Mouse (Mus musculus) adrenal gland (tissue): ENCODE data around the gene Tmcc1.
"Not testable (repeated sequence)": the region's sequence is repeated elsewhere in the genome, so short reads cannot be mapped to it uniquely, and the experiment has no call there.

Source experiments
- intact Hi-C: fragments of 180-260 bp; cut with DNase I; formaldehyde crosslinking; loops from one replicate; pipeline ENCODE4 v1.15.1; 2025
- long read RNA-seq, 2 experiments: library from polyadenylated mRNA; unstranded; transcript quantifications; one replicate each; pipeline ENCODE4 v2.0.0; 2020; ENCODE audit warnings: borderline replicate concordance in 1 of 2; ENCODE audit not compliant: insufficient replicate concordance in 1 of 2

The Tmcc1 gene
- long read RNA-seq, experiment 1, partial matches to known transcripts = 2 of 9 reads
- long read RNA-seq, experiment 1, other reads (novel, unspliced or antisense) = 6 of 9 reads
- long read RNA-seq, experiment 2, full-length matches to known transcripts = 4 of 7 reads
- long read RNA-seq, experiment 2, partial matches to known transcripts = 0 of 7 reads
- long read RNA-seq, experiment 2, other reads (novel, unspliced or antisense) = 3 of 7 reads

GRCm38 (mm10) chr6:116193394-116194393 lies at the start of gene Tmcc1:
Gene Tmcc1, minus strand, starts transcription at chr6:116193486.
- intact Hi-C loops = loop anchor here (10.0 kb wide), 1 partner anchor 59 kb away; no protein-coding TSS in a partner anchor

GRCm38 (mm10) chr6:116240371-116240770 lies 47.1 kb upstream of the Tmcc1 start:
- intact Hi-C loops = no loop called here

GRCm38 (mm10) chr6:116238083-116238482 lies 44.8 kb upstream of the Tmcc1 start:
- intact Hi-C loops = no loop called here

GRCm38 (mm10) chr6:116235336-116235735 lies 42.0 kb upstream of the Tmcc1 start:
- intact Hi-C loops = no loop called here

- intact Hi-C loops = not testable (repeated sequence)
Observed at GRCm38 (mm10) chr6:116234821-116235220, 41.5 kb upstream of the Tmcc1 start.

- intact Hi-C loops = no loop called here
Observed at GRCm38 (mm10) chr6:116228785-116229525, 35.7 kb upstream of the Tmcc1 start.

GRCm38 (mm10) chr6:116227767-116228166 lies 34.5 kb upstream of the Tmcc1 start:
- intact Hi-C loops = no loop called here

- intact Hi-C loops = no loop called here
Observed at GRCm38 (mm10) chr6:116207729-116208534, 14.6 kb upstream of the Tmcc1 start, which contains the start of gene Washc2. Gene Washc2, plus strand, starts transcription at chr6:116208038.

- intact Hi-C loops = loop anchor here (10.0 kb wide), 1 partner anchor 65 kb away; no protein-coding TSS in a partner anchor
Observed at GRCm38 (mm10) chr6:116199682-116200081, 6.4 kb upstream of the Tmcc1 start.

- intact Hi-C loops = loop anchor here (10.0 kb wide), 1 partner anchor 63 kb away; no protein-coding TSS in a partner anchor
Observed at GRCm38 (mm10) chr6:116198173-116198572, 4.9 kb upstream of the Tmcc1 start.

GRCm38 (mm10) chr6:116195811-116196210 lies 2.5 kb upstream of the Tmcc1 start:
- intact Hi-C loops = loop anchor here (10.0 kb wide), 1 partner anchor 61 kb away; no protein-coding TSS in a partner anchor

GRCm38 (mm10) chr6:116192809-116193311 lies 426 bp downstream of the Tmcc1 start:
- intact Hi-C loops = loop anchor here (10.0 kb wide), 1 partner anchor 58 kb away; no protein-coding TSS in a partner anchor

- intact Hi-C loops = no loop called here
Observed at GRCm38 (mm10) chr6:116189417-116189816, 3.9 kb downstream of the Tmcc1 start.

GRCm38 (mm10) chr6:116186485-116186884 lies 6.8 kb downstream of the Tmcc1 start:
- intact Hi-C loops = no loop called here

GRCm38 (mm10) chr6:116183509-116183908 lies 9.8 kb downstream of the Tmcc1 start:
- intact Hi-C loops = no loop called here

GRCm38 (mm10) chr6:116180731-116181130 lies 12.6 kb downstream of the Tmcc1 start:
- intact Hi-C loops = no loop called here

- intact Hi-C loops = no loop called here
Observed at GRCm38 (mm10) chr6:116178376-116178775, 14.9 kb downstream of the Tmcc1 start.

GRCm38 (mm10) chr6:116173511-116174099 lies 19.7 kb downstream of the Tmcc1 start:
- intact Hi-C loops = not testable (repeated sequence)

GRCm38 (mm10) chr6:116166383-116166782 lies 26.9 kb downstream of the Tmcc1 start:
- intact Hi-C loops = no loop called here
